Mouse (Mus musculus) layer of hippocampus, adult 9-10 months (tissue): ENCODE data around the gene Shank2.

Source experiments
- DNase-seq: peaks from one replicate; pipeline ENCODE4 v3.0.0; 2022; ENCODE audit warnings: low spot score

Shank2 gene

GRCm38 (mm10) chr7:144001628-144002027 lies at the start of gene Shank2:
Gene Shank2, plus strand, starts transcription at chr7:144001928.
- DNase-seq = no peak

- DNase-seq = no peak
Observed at GRCm38 (mm10) chr7:143952130-143952529, 49.6 kb upstream of the Shank2 start.

- DNase-seq = no peak
Observed at GRCm38 (mm10) chr7:143956575-143957295, 45.0 kb upstream of the Shank2 start.

GRCm38 (mm10) chr7:143958030-143958565 lies 43.6 kb upstream of the Shank2 start:
- DNase-seq = no peak

GRCm38 (mm10) chr7:143963813-143964212 lies 37.9 kb upstream of the Shank2 start:
- no peak for DNase-seq

- DNase-seq = no peak
Observed at GRCm38 (mm10) chr7:143966621-143967020, 35.1 kb upstream of the Shank2 start.

GRCm38 (mm10) chr7:143977491-143977830 lies 24.3 kb upstream of the Shank2 start:
- no peak for DNase-seq

GRCm38 (mm10) chr7:143977831-143978682 lies 23.7 kb upstream of the Shank2 start:
- no peak for DNase-seq

GRCm38 (mm10) chr7:143978741-143979371 lies 22.9 kb upstream of the Shank2 start:
- no peak for DNase-seq

- no peak for DNase-seq
Observed at GRCm38 (mm10) chr7:143979986-143980385, 21.7 kb upstream of the Shank2 start.

GRCm38 (mm10) chr7:143986281-143986680 lies 15.4 kb upstream of the Shank2 start:
- no peak for DNase-seq

- DNase-seq = no peak
Observed at GRCm38 (mm10) chr7:143991160-143991559, 10.6 kb upstream of the Shank2 start.

- DNase-seq = no peak
Observed at GRCm38 (mm10) chr7:143999073-143999472, 2.7 kb upstream of the Shank2 start.

GRCm38 (mm10) chr7:144003471-144003870 lies 1.7 kb downstream of the Shank2 start:
- DNase-seq = no peak

GRCm38 (mm10) chr7:144008079-144008478 lies 6.4 kb downstream of the Shank2 start:
- no peak for DNase-seq

GRCm38 (mm10) chr7:144008985-144009384 lies 7.3 kb downstream of the Shank2 start:
- DNase-seq = no peak

- DNase-seq = no peak
Observed at GRCm38 (mm10) chr7:144014485-144014884, 12.8 kb downstream of the Shank2 start.

- no peak for DNase-seq
Observed at GRCm38 (mm10) chr7:144021801-144022200, 20.1 kb downstream of the Shank2 start.

GRCm38 (mm10) chr7:144022682-144023081 lies 21.0 kb downstream of the Shank2 start:
- no peak for DNase-seq

GRCm38 (mm10) chr7:144023561-144023960 lies 21.8 kb downstream of the Shank2 start:
- DNase-seq = no peak

- no peak for DNase-seq
Observed at GRCm38 (mm10) chr7:144026024-144026752, 24.5 kb downstream of the Shank2 start.

- DNase-seq = no peak
Observed at GRCm38 (mm10) chr7:144029246-144029645, 27.5 kb downstream of the Shank2 start.
